19 mouse cellular contexts compared by ENCODE assay signal in the genomic region with DNA sequence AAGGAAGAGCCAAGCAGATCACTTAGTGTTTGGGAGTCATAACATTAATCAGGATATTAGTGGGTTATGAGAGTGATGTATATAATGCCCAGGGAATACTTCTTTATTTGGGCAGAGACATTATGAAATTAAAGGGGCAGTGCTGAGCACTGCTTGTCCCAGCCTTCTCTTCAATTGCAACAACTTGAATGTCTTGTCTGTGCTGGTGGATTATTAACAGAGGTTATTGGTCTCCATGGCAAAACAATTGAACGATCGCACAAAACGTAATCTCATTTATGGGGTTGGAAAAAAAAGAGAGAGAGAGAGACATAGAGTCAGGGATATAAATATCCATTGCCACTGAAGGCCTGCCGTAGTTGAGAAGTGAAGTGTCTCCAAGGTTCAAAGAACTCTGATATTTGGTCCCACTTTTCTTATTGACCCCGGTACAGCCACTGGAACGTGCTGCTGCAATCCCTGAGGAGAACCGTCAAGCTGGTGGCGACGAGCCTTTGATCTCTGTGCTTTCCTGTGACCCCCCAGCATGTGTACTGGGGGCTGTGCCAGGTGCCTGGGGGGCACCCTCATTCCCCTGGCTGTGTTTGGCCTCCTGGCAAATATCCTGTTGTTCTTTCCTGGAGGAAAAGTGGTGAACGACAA. TPM values are rescaled to one million over a fixed set of nuclear protein-coding genes. Genes with fewer than 3 reads are reported as not detected.
DNase-seq lines count a peak whose midpoint lies in the region; ATAC-seq and TF ChIP-seq lines count a peak whose summit lies in the region.
"Had no signal": no experiment of that assay in that cellular context is flagged by ENCODE, and none has a peak within 500 bp of the region (broad histone marks: within the 10 kb centered on the region; RNA-seq: fewer than 3 reads in every experiment).

Tm4sf4 (plus strand) TSS at position 226 of the 642 bp plus-strand sequence.

- H3K9me3 ChIP-seq in kidney, postnatal 0 days (replicated peaks; ENCODE audit: low read length) = no peaks in the 10 kb centered on the region
- H3K9me3 ChIP-seq in liver, embryonic 14.5 days (ENCODE audit: control insufficient read depth, low read length) = no peaks in the 10 kb centered on the region
- no peaks in the 10 kb centered on the region for H3K9me3 ChIP-seq in stomach, postnatal 0 days (ENCODE audit: control insufficient read depth, low read length)
- H3K9me3 ChIP-seq: embryonic facial prominence, embryonic 13.5 days; limb, embryonic 15.5 days; midbrain, embryonic 13.5 days had no signal

- no peak for TF ChIP-seq CTCF in kidney, postnatal 0 days (IDR thresholded peaks at IDR 0.05; ENCODE audit: low read depth)
- no peak for TF ChIP-seq CTCF in liver, embryonic 14.5 days (IDR thresholded peaks at IDR 0.05; ENCODE audit: low read depth)
- TF ChIP-seq CTCF in stomach, postnatal 0 days (IDR thresholded peaks at IDR 0.05; ENCODE audit: low read depth) = no peak

- no peak within 1 kb of the TSS for H3K27ac ChIP-seq in kidney, postnatal 0 days
- H3K27ac ChIP-seq in liver, embryonic 14.5 days = no peak within 1 kb of the TSS
- no peak within 1 kb of the TSS for H3K27ac ChIP-seq in stomach, postnatal 0 days (replicated peaks)
- H3K27ac ChIP-seq: embryonic facial prominence, embryonic 13.5 days; limb, embryonic 15.5 days; macrophage; midbrain, embryonic 13.5 days had no signal

- H3K4me3 ChIP-seq in kidney, postnatal 0 days (replicated peaks; ENCODE audit: low read depth, low read length) = no peak within 1 kb of the TSS
- peak within 1 kb of the TSS; percentile 24 to 27 for H3K4me3 ChIP-seq in liver, embryonic 14.5 days (ENCODE audit: insufficient read depth in 1 of 2, low read depth in 2 of 2, low read length in 2 of 2)
- H3K4me3 ChIP-seq in stomach, postnatal 0 days (ENCODE audit: low read depth, low read length) = no peak within 1 kb of the TSS
- H3K4me3 ChIP-seq: embryonic facial prominence, embryonic 13.5 days; limb, embryonic 15.5 days; midbrain, embryonic 13.5 days had no signal

- no peaks in the 10 kb centered on the region for H3K27me3 ChIP-seq in kidney, postnatal 0 days (ENCODE audit: insufficient read depth, low read length)
- no peaks in the 10 kb centered on the region for H3K27me3 ChIP-seq in liver, embryonic 14.5 days (ENCODE audit: control insufficient read depth, insufficient read depth, low read length)
- no peaks in the 10 kb centered on the region for H3K27me3 ChIP-seq in stomach, postnatal 0 days (ENCODE audit: control insufficient read depth, insufficient read depth, low read length)
- H3K27me3 ChIP-seq: embryonic facial prominence, embryonic 13.5 days; limb, embryonic 15.5 days; midbrain, embryonic 13.5 days had no signal

- 42% methylated on average over 10 of the region's 10 CpGs for WGBS in kidney, postnatal 0 days
- WGBS in liver, embryonic 14.5 days (ENCODE audit: insufficient replicate concordance) = 62% methylated on average over 10 of the region's 10 CpGs
- 63% methylated on average over 10 of the region's 10 CpGs for WGBS in stomach, postnatal 0 days

- no peak for ATAC-seq in kidney, postnatal 0 days (replicated peaks; ENCODE audit: low FRiP score, low read depth)
- ATAC-seq in liver, embryonic 14.5 days (ENCODE audit: insufficient read depth) = no peak
- no peak for ATAC-seq in stomach, postnatal 0 days (ENCODE audit: low FRiP score, low TSS enrichment)
- ATAC-seq: midbrain, embryonic 13.5 days had no signal

- peak; percentile 7 to 11 for DNase-seq in cerebellum, postnatal 10 days
- DNase-seq in cerebellum, adult 11 months = no peak
- DNase-seq in kidney, postnatal 0 days (ENCODE audit: low spot score) = no peak
- no peak for DNase-seq in kidney, postnatal 14 days
- no peak for DNase-seq in liver, embryonic 14.5 days (ENCODE audit: low read depth in 3 of 3, low spot score in 3 of 3)
- DNase-seq in stomach, postnatal 0 days (ENCODE audit: low spot score) = no peak
- no peak for DNase-seq in thymus, postnatal 36 days
- no peak for DNase-seq in testis, postnatal 14 days (ENCODE audit: low spot score)
- DNase-seq: cerebellum, adult 18-20 months; gastrocnemius, postnatal 36 days; heart, postnatal 4 days; kidney, postnatal 10 days; right cerebral cortex, postnatal 4 days; thymus, postnatal 14 days had no signal

- peaks cover 13% of the 10 kb centered on the region for H3K4me1 ChIP-seq in kidney, postnatal 0 days (replicated peaks; ENCODE audit: insufficient read depth, low read length)
- H3K4me1 ChIP-seq in liver, embryonic 14.5 days (replicated peaks; ENCODE audit: control insufficient read depth in 2 of 2, insufficient read depth in 2 of 2, low read length in 1 of 2) = peaks cover 0 to 3% of the 10 kb centered on the region in 2 experiments; a peak in 1 of 4 replicates
- H3K4me1 ChIP-seq in stomach, postnatal 0 days (replicated peaks; ENCODE audit: control insufficient read depth, insufficient read depth) = no peaks in the 10 kb centered on the region
- H3K4me1 ChIP-seq: embryonic facial prominence, embryonic 13.5 days; limb, embryonic 15.5 days had no signal

- H3K36me3 ChIP-seq in kidney, postnatal 0 days (ENCODE audit: insufficient read depth, low read length) = no peaks in the 10 kb centered on the region
- H3K36me3 ChIP-seq in liver, embryonic 14.5 days (replicated peaks; ENCODE audit: control insufficient read depth, insufficient read depth, low read depth) = no peaks in the 10 kb centered on the region
- no peaks in the 10 kb centered on the region for H3K36me3 ChIP-seq in stomach, postnatal 0 days (ENCODE audit: control insufficient read depth, insufficient read depth, low read length)
- H3K36me3 ChIP-seq: embryonic facial prominence, embryonic 13.5 days; limb, embryonic 15.5 days; midbrain, embryonic 13.5 days had no signal

- TF ChIP-seq EP300 in liver, embryonic 14.5 days (IDR thresholded peaks at IDR 0.05; ENCODE audit: low read depth) = no peak
- no peak for TF ChIP-seq EP300 in stomach, postnatal 0 days (optimal IDR thresholded peaks at IDR 0.05)

- H3K9ac ChIP-seq in kidney, postnatal 0 days (ENCODE audit: low read depth, low read length) = no peak within 1 kb of the TSS
- no peak within 1 kb of the TSS for H3K9ac ChIP-seq in liver, embryonic 14.5 days (replicated peaks)
- H3K9ac ChIP-seq in stomach, postnatal 0 days (ENCODE audit: low read length) = no peak within 1 kb of the TSS
- H3K9ac ChIP-seq: embryonic facial prominence, embryonic 13.5 days; limb, embryonic 15.5 days; midbrain, embryonic 13.5 days had no signal

- peak within 1 kb of the TSS; percentile 10; the same call in 1 of the 2 replicates for H3K4me2 ChIP-seq in kidney, postnatal 0 days (ENCODE audit: low read length)
- peak within 1 kb of the TSS; percentile 38 for H3K4me2 ChIP-seq in liver, embryonic 14.5 days (ENCODE audit: low read depth)
- H3K4me2 ChIP-seq in stomach, postnatal 0 days (replicated peaks; ENCODE audit: low read depth) = no peak within 1 kb of the TSS
- H3K4me2 ChIP-seq: embryonic facial prominence, embryonic 13.5 days; heart, embryonic 11.5 days; limb, embryonic 15.5 days; midbrain, embryonic 13.5 days had no signal

RNA-seq across cellular contexts. Expression of gene Tm4sf4, which starts in this region (rescaled TPM):
- polyA plus RNA-seq in kidney, postnatal 0 days (2015; fragmentation: Nextera tagmentation; extraction: Ambion mirVana) = 0.79 and 0.93 TPM in 2 replicates
- 12.4 and 16.1 TPM in 2 replicates for polyA plus RNA-seq in liver, embryonic 14.5 days (2012; rRNA removed)
- 34.2 and 38.1 TPM in 2 replicates for polyA plus RNA-seq in liver, embryonic 14.5 days (2014; fragmentation: Nextera tagmentation; extraction: Ambion mirVana)
- polyA plus RNA-seq in stomach, postnatal 0 days (2015; fragmentation: Nextera tagmentation; extraction: Ambion mirVana) = 12.9 and 13.2 TPM in 2 replicates
- polyA plus RNA-seq: embryonic facial prominence, embryonic 13.5 days; macrophage; midbrain, embryonic 13.5 days had no signal

Comparison
In these comparisons a context has a peak if more than half of its experiments do, and no peak if none do; other contexts are left out.
1. DNase-seq: peak in cerebellum, postnatal 10 days (2 of 2); none in cerebellum, adult 11 months (single experiment), kidney, postnatal 0 days (single experiment), kidney, postnatal 14 days (single experiment), liver, embryonic 14.5 days (0 of 3), stomach, postnatal 0 days (single experiment), thymus, postnatal 36 days (0 of 2) and testis, postnatal 14 days (single experiment).
2. H3K4me3 ChIP-seq: peak in liver, embryonic 14.5 days (2 of 2); none in kidney, postnatal 0 days (single experiment) and stomach, postnatal 0 days (single experiment).